Mouse (Mus musculus) myocyte (in vitro differentiated cells): ENCODE data around the gene B4galnt1.

Experiments
- CEBPB ChIP-seq: IDR thresholded peaks from 2 replicates; pipeline ENCODE4 v1.6.1; 2011; ENCODE audit warnings: mild to moderate bottlenecking, moderate library complexity; ENCODE audit not compliant: poor library complexity, insufficient read depth, severe bottlenecking
- E2F4 ChIP-seq: IDR thresholded peaks from one replicate; pipeline ENCODE4 v1.6.1; 2011; ENCODE audit warnings: mild to moderate bottlenecking, control low read depth, moderate library complexity; ENCODE audit not compliant: insufficient read depth
- MAX ChIP-seq: IDR thresholded peaks from one replicate; pipeline ENCODE4 v1.6.1; 2011; ENCODE audit warnings: low read depth, mild to moderate bottlenecking, control low read depth
- MYOD1 ChIP-seq, 3 experiments: IDR thresholded peaks; one replicate each; pipeline ENCODE4 v1.6.1; 2011; ENCODE audit warnings: control low read depth in 2 of 3, low read depth in 2 of 3, mild to moderate bottlenecking in 2 of 3, moderate library complexity in 1 of 3; ENCODE audit not compliant: insufficient read length in 2 of 3, control insufficient read depth in 1 of 3
- MYOG ChIP-seq, 3 experiments: IDR thresholded peaks; one replicate each; pipeline ENCODE4 v1.6.1; 2011; ENCODE audit warnings: control low read depth in 2 of 3, low read depth in 2 of 3, mild to moderate bottlenecking in 2 of 3; ENCODE audit not compliant: insufficient read length in 2 of 3, control insufficient read depth in 1 of 3, insufficient read depth in 1 of 3
- POLR2A ChIP-seq: IDR thresholded peaks from one replicate; pipeline ENCODE4 v1.6.1; 2011; ENCODE audit warnings: low read depth, mild to moderate bottlenecking, control low read depth, moderate library complexity; ENCODE audit not compliant: insufficient read length
- POLR2AphosphoS2 ChIP-seq: IDR thresholded peaks from one replicate; pipeline ENCODE4 v1.6.1; 2011; ENCODE audit warnings: low read depth, control low read depth; ENCODE audit not compliant: insufficient read length
- REST ChIP-seq: IDR thresholded peaks from one replicate; pipeline ENCODE4 v1.6.1; 2011; ENCODE audit warnings: mild to moderate bottlenecking, control low read depth, moderate library complexity; ENCODE audit not compliant: insufficient read depth, insufficient read length
- SRF ChIP-seq: IDR thresholded peaks from one replicate; pipeline ENCODE4 v1.6.1; 2011; ENCODE audit warnings: low read depth; ENCODE audit not compliant: control insufficient read depth, insufficient read length
- TCF12 ChIP-seq: IDR thresholded peaks from one replicate; pipeline ENCODE4 v1.6.1; 2011; ENCODE audit warnings: mild to moderate bottlenecking, control low read depth; ENCODE audit not compliant: poor library complexity, insufficient read depth, severe bottlenecking
- USF1 ChIP-seq: IDR thresholded peaks from one replicate; pipeline ENCODE4 v1.6.1; 2011; ENCODE audit warnings: low read depth, mild to moderate bottlenecking, control low read depth, moderate library complexity

DNA sequence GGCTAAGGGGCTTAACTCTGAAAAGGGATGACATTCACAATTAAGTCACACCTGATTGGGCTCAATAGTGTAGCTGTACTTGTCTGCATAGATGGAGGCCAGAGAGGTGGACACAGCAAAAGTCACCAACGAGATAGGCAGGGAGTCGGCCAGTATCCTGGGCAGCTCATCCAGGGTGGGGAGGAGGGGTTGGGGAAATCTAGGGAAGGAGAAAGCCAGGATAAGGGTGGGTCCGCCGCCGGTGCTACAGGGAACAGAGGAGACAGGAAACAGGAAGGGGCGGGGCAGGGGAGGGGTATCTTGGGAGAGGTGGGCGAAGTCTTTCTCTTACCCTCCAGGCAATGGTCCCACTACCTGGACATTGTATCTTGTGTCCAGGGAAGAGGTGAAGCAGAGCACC lies 11.7 kb downstream of the B4galnt1 start:
- TF ChIP-seq USF1 (no peak), E2F4 (no peak), POLR2A (no peak), TCF12 (no peak), CEBPB (no peak), MYOG (IDR thresholded peaks at IDR 0.05; ENCODE audit: control insufficient read depth in 1 of 3, insufficient read depth in 1 of 3, insufficient read length in 2 of 3, low read depth in 2 of 3) (no peak), MAX (no peak), MYOD1 (IDR thresholded peaks at IDR 0.05; ENCODE audit: control insufficient read depth in 1 of 3, insufficient read length in 2 of 3, low read depth in 2 of 3) (no peak), SRF (no peak), POLR2AphosphoS2 (no peak), REST (no peak)
